Mouse (Mus musculus): Measurements from ENCODE around the gene Bak1. TPM values are rescaled to one million over a fixed set of nuclear protein-coding genes. Genes with fewer than 3 reads are reported as not detected.

The Bak1 gene
- polyA plus RNA-seq, 1 experiment from 2014 or later, result 3.6 TPM

- H3K4me2 ChIP-seq (replicated peaks; ENCODE audit: low read depth), result 0 out of 2 replicates have a peak overlapping the region, but pooled peaks have one; percentile 25
- ATAC-seq (ENCODE audit: low FRiP score, low TSS enrichment), result peak; percentile 38
Measured at GRCm38 (mm10) chr17:27032869-27033268, 4.1 kb upstream of the Bak1 start.

GRCm38 (mm10) chr17:27032328-27032727 lies 3.5 kb upstream of the Bak1 start:
- no peaks in the 10 kb centered on the region for H3K36me3 ChIP-seq (ENCODE audit: control insufficient read depth, insufficient read depth, low read length)
- no peak overlapping the region for H3K4me2 ChIP-seq (replicated peaks; ENCODE audit: low read depth)
- H3K9me3 ChIP-seq (ENCODE audit: control insufficient read depth, low read length), result no peaks in the 10 kb centered on the region
- no peak overlapping the region for H3K27ac ChIP-seq (replicated peaks)
- no peak overlapping the region for H3K9ac ChIP-seq (ENCODE audit: low read length)
- H3K4me1 ChIP-seq (replicated peaks; ENCODE audit: control insufficient read depth, insufficient read depth), result peaks cover 3% of the 10 kb centered on the region
- no peak overlapping the region for H3K4me3 ChIP-seq (ENCODE audit: low read depth, low read length)
- TF ChIP-seq CTCF (IDR thresholded peaks at IDR 0.05; ENCODE audit: low read depth) (no peak), EP300 (optimal IDR thresholded peaks at IDR 0.05) (no peak)
- H3K27me3 ChIP-seq (ENCODE audit: control insufficient read depth, insufficient read depth, low read length), result no peaks in the 10 kb centered on the region
- DNase-seq (ENCODE audit: low spot score), result no peak
- no peak for ATAC-seq (ENCODE audit: low FRiP score, low TSS enrichment)
- WGBS, result 45% methylated on average over 7 of the region's 7 CpGs

More at GRCm38 (mm10) chr17:27032869-27033268, 4.1 kb upstream of the Bak1 start:
- Histone ChIP-seq H3K9ac (ENCODE audit: low read length) (no peak overlapping the region), H3K36me3 (ENCODE audit: control insufficient read depth, insufficient read depth, low read length) (no peaks in the 10 kb centered on the region), H3K27me3 (ENCODE audit: control insufficient read depth, insufficient read depth, low read length) (no peaks in the 10 kb centered on the region), H3K4me1 (replicated peaks; ENCODE audit: control insufficient read depth, insufficient read depth) (0 out of 2 replicates have a peak, but pooled peaks cover under 1% of the 10 kb centered on the region), H3K27ac (replicated peaks) (no peak overlapping the region), H3K4me3 (ENCODE audit: low read depth, low read length) (no peak overlapping the region), H3K9me3 (ENCODE audit: control insufficient read depth, low read length) (no peaks in the 10 kb centered on the region)
- WGBS, result 2% methylated on average over 14 of the region's 14 CpGs
- peak; percentile 82 for DNase-seq (ENCODE audit: low spot score)
- TF ChIP-seq EP300 (optimal IDR thresholded peaks at IDR 0.05) (no peak), CTCF (IDR thresholded peaks at IDR 0.05; ENCODE audit: low read depth) (peak; percentile 97)

- Histone ChIP-seq H3K4me1 (replicated peaks; ENCODE audit: control insufficient read depth, insufficient read depth) (peaks cover 7% of the 10 kb centered on the region), H3K9me3 (ENCODE audit: control insufficient read depth, low read length) (no peaks in the 10 kb centered on the region), H3K4me3 (ENCODE audit: low read depth, low read length) (no peak overlapping the region), H3K27me3 (ENCODE audit: control insufficient read depth, insufficient read depth, low read length) (no peaks in the 10 kb centered on the region), H3K36me3 (ENCODE audit: control insufficient read depth, insufficient read depth, low read length) (no peaks in the 10 kb centered on the region), H3K9ac (ENCODE audit: low read length) (no peak overlapping the region), H3K4me2 (replicated peaks; ENCODE audit: low read depth) (no peak overlapping the region), H3K27ac (replicated peaks) (no peak overlapping the region)
- ATAC-seq (ENCODE audit: low FRiP score, low TSS enrichment) (no peak), DNase-seq (ENCODE audit: low spot score) (no peak)
- TF ChIP-seq CTCF (IDR thresholded peaks at IDR 0.05; ENCODE audit: low read depth), result no peak
- no peak for TF ChIP-seq EP300 (optimal IDR thresholded peaks at IDR 0.05)
- 96% methylated on average over 4 of the region's 4 CpGs for WGBS
Measured at GRCm38 (mm10) chr17:27030896-27031295, 2.1 kb upstream of the Bak1 start.

GRCm38 (mm10) chr17:27029431-27029830 lies 622 bp upstream of the Bak1 start:
- 92% methylated on average over 14 of the region's 14 CpGs for WGBS

GRCm38 (mm10) chr17:27028284-27028795 lies 469 bp downstream of the Bak1 start:
- DNase-seq (ENCODE audit: low spot score) (peak; percentile 93), ATAC-seq (ENCODE audit: low FRiP score, low TSS enrichment) (peak; percentile 77)
- Histone ChIP-seq H3K4me2 (replicated peaks; ENCODE audit: low read depth) (peak overlapping the region; percentile 65), H3K27me3 (ENCODE audit: control insufficient read depth, insufficient read depth, low read length) (no peaks in the 10 kb centered on the region), H3K4me3 (ENCODE audit: low read depth, low read length) (peak overlapping the region; percentile 62), H3K9me3 (ENCODE audit: control insufficient read depth, low read length) (no peaks in the 10 kb centered on the region), H3K27ac (replicated peaks) (peak overlapping the region; percentile 79), H3K36me3 (ENCODE audit: control insufficient read depth, insufficient read depth, low read length) (peaks cover 4% of the 10 kb centered on the region; the same call in 1 of the 2 replicates), H3K4me1 (replicated peaks; ENCODE audit: control insufficient read depth, insufficient read depth) (peaks cover 7% of the 10 kb centered on the region), H3K9ac (ENCODE audit: low read length) (peak overlapping the region; percentile 81)
- TF ChIP-seq CTCF (IDR thresholded peaks at IDR 0.05; ENCODE audit: low read depth) (peak; percentile 92), EP300 (optimal IDR thresholded peaks at IDR 0.05) (peak; percentile 32)
- WGBS, result under 1% methylated on average over 19 of the region's 19 CpGs

More at GRCm38 (mm10) chr17:27029431-27029830, 622 bp upstream of the Bak1 start:
- Histone ChIP-seq H3K4me3 (ENCODE audit: low read depth, low read length) (no peak overlapping the region), H3K9me3 (ENCODE audit: control insufficient read depth, low read length) (no peaks in the 10 kb centered on the region), H3K27me3 (ENCODE audit: control insufficient read depth, insufficient read depth, low read length) (no peaks in the 10 kb centered on the region), H3K4me2 (replicated peaks; ENCODE audit: low read depth) (no peak overlapping the region), H3K36me3 (ENCODE audit: control insufficient read depth, insufficient read depth, low read length) (peaks cover 4% of the 10 kb centered on the region; the same call in 1 of the 2 replicates), H3K9ac (ENCODE audit: low read length) (no peak overlapping the region), H3K27ac (replicated peaks) (no peak overlapping the region), H3K4me1 (replicated peaks; ENCODE audit: control insufficient read depth, insufficient read depth) (peaks cover 7% of the 10 kb centered on the region)
- TF ChIP-seq EP300 (optimal IDR thresholded peaks at IDR 0.05), result no peak
- no peak for TF ChIP-seq CTCF (IDR thresholded peaks at IDR 0.05; ENCODE audit: low read depth)
- ATAC-seq (ENCODE audit: low FRiP score, low TSS enrichment), result no peak
- no peak for DNase-seq (ENCODE audit: low spot score)
